Mouse (Mus musculus) stomach, embryonic 14.5 days (tissue): Measurements from ENCODE around the gene Hhatl. TPM values are rescaled to one million over a fixed set of nuclear protein-coding genes. Genes with fewer than 3 reads are reported as not detected.

Experiments used
- ATAC-seq: fragments of 200-750 bp; cut with Nextera tagmentation; 2 replicates; pipeline ENCODE4 v1.8.0; 2017; ENCODE audit warnings: low read depth, moderate TSS enrichment; ENCODE audit not compliant: insufficient number of reproducible peaks, insufficient read depth, low FRiP score
- H3K27ac ChIP-seq: fragments of 300-500 bp; sonication (generic); 2 replicates; pipeline ENCODE4 v1.5.1; 2014; ENCODE audit warnings: mild to moderate bottlenecking, low read length, moderate library complexity, mixed read lengths
- H3K27me3 ChIP-seq: fragments of 300-500 bp; sonication (generic); 2 replicates; pipeline ENCODE4 v1.6.1; 2014; ENCODE audit warnings: low read length, control low read depth, mixed read lengths; ENCODE audit not compliant: control insufficient read depth, insufficient read depth
- H3K36me3 ChIP-seq: fragments of 300-500 bp; sonication (generic); 2 replicates; pipeline ENCODE4 v1.6.1; 2014; ENCODE audit warnings: mild to moderate bottlenecking, control low read depth, low read length, moderate library complexity, mixed read lengths; ENCODE audit not compliant: control insufficient read depth, insufficient read depth
- H3K4me1 ChIP-seq: fragments of 300-500 bp; sonication (generic); 2 replicates; pipeline ENCODE4 v1.6.1; 2014; ENCODE audit warnings: low read length, control low read depth, mixed read lengths; ENCODE audit not compliant: control insufficient read depth, insufficient read depth
- H3K4me2 ChIP-seq: fragments of 300-500 bp; sonication (generic); replicated peaks from 2 replicates; pipeline ENCODE4 v1.6.1; 2014; ENCODE audit warnings: low read depth, low read length, control low read depth
- H3K4me3 ChIP-seq: fragments of 300-500 bp; sonication (generic); 2 replicates; pipeline ENCODE4 v1.5.1; 2014; ENCODE audit warnings: low read depth, low read length, control low read depth
- H3K9ac ChIP-seq: fragments of 300-500 bp; sonication (generic); replicated peaks from 2 replicates; pipeline ENCODE4 v1.6.1; 2014; ENCODE audit warnings: low read depth, mild to moderate bottlenecking, control low read depth, low read length, moderate library complexity, mixed read lengths
- H3K9me3 ChIP-seq: fragments of 300-500 bp; sonication (generic); 2 replicates; pipeline ENCODE4 v1.6.1; 2016; ENCODE audit warnings: low read depth, low read length, control low read depth; ENCODE audit not compliant: control insufficient read depth
- WGBS: fragments of 180-500 bp; shearing (Covaris S2); extraction: QIAGEN DNeasy Blood & Tissue Kit; methylation state at CpG from one replicate; pipeline ENCODE4 v1.1.7; 2014; 5-methylcytosine and 5-hydroxymethylcytosine counted together
- polyA plus RNA-seq: library from polyadenylated mRNA; unstranded; fragments of >200 nt; fragmentation: Nextera tagmentation; extraction: Ambion mirVana; gene quantifications from 2 replicates; pipeline ENCODE4 v1.2.1, GENCODE M21; 2014

The Hhatl gene
- polyA plus RNA-seq, 1 experiment from 2014 or later, result 1.1 TPM

DNA sequence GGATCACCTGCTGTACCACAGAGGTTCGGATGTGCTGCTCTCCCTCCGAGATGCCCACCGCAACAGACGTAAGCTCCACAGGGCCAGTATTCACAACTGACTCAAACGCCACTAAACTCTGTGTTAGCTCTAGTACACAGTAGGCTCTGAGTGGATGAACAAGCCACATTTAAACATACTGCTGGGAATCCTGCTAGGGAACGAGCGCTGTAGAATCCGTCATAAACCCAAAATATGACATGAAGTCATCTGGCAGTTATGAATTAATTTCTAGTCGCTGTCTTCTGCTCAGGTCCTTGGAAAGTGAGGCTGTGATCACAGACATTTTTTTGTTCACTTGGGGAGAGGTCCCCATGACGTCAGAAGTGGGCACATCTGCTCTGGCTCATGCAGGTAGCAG, 16.4 kb downstream of the Hhatl start:
- H3K4me3 ChIP-seq, result no peak overlapping the region

DNA sequence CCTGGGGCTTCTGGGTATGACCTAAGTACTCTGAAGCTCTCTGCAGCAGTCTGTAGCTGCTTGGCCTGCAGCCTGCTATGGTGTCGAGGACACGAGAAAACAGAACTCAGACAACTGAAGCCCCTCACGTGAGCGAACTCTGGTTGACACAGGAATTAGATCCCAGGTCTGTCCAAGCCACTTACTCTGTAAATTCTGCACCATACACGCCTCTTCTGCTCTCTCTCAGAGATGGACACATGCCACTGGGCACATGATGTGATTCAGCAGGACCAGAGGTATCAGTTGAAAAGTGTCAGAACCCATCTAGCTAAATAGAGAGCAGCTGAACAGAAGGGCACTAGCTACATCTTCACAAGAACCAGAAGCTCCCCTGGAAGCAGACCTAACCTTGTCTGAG, 19.9 kb downstream of the Hhatl start:
- H3K36me3 ChIP-seq, result peaks cover 14% of the 10 kb centered on the region
- H3K27ac ChIP-seq, result no peak overlapping the region
- no peaks in the 10 kb centered on the region for H3K9me3 ChIP-seq
- H3K4me2 ChIP-seq, result no peak overlapping the region
- 53% methylated on average over 5 of the region's 5 CpGs for WGBS
- no peak overlapping the region for H3K4me3 ChIP-seq
- H3K27me3 ChIP-seq, result peaks cover 6% of the 10 kb centered on the region; the same call in 1 of the 2 replicates
- no peak overlapping the region for H3K9ac ChIP-seq
- peaks cover under 1% of the 10 kb centered on the region; the same call in 1 of the 2 replicates for H3K4me1 ChIP-seq
- ATAC-seq, result no peak

More for the DNA sequence above, 16.4 kb downstream of the Hhatl start:
- Histone ChIP-seq H3K4me1 (peaks cover 6% of the 10 kb centered on the region; the same call in 1 of the 2 replicates), H3K9ac (no peak overlapping the region), H3K36me3 (no peaks in the 10 kb centered on the region), H3K27ac (no peak overlapping the region), H3K27me3 (peaks cover 21% of the 10 kb centered on the region), H3K4me2 (no peak overlapping the region), H3K9me3 (no peaks in the 10 kb centered on the region)
- WGBS, result 81% methylated on average over 10 of the region's 10 CpGs
- ATAC-seq, result no peak

DNA sequence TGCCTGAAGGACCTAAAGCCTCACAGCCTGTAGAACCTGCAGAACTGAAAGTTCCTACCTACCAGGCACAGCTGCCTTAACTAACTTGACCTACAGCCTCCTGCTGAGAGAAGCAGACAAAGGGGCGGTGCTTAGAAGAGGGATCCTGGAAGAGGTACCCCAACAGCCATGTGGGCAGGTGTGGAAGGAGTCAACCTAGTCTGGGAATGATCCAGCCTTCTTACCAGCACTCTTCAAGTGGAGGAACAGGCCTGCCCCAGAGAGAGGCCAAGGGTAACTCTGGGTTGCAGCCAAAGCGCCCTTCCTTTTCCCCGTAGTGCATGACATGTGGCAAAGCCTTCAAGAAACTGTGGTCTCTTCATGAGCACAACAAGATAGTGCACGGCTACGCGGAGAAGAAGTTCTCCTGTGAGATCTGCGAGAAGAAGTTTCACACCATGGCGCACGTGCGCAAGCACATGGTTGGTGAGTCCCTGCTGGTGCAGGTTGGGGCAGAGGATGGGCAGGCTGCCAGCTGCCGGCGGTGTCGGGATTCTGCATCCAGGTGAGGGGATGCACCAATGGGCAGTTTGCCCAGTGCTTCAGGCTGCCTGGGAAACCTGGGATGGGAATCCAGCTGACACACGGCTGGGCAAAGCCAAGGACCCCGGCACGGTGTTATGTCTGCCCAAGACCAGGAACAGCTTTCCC, 27.0 kb downstream of the Hhatl start:
- H3K9ac ChIP-seq, result no peak overlapping the region
- H3K4me3 ChIP-seq, result no peak overlapping the region
- no peak overlapping the region for H3K4me2 ChIP-seq
- no peaks in the 10 kb centered on the region for H3K9me3 ChIP-seq
- peaks cover 16% of the 10 kb centered on the region for H3K4me1 ChIP-seq
- 83% methylated on average over 16 of the region's 16 CpGs for WGBS
- H3K27me3 ChIP-seq, result no peaks in the 10 kb centered on the region
- ATAC-seq, result no peak
- H3K36me3 ChIP-seq, result peaks cover 51% of the 10 kb centered on the region
- H3K27ac ChIP-seq, result no peak overlapping the region

DNA sequence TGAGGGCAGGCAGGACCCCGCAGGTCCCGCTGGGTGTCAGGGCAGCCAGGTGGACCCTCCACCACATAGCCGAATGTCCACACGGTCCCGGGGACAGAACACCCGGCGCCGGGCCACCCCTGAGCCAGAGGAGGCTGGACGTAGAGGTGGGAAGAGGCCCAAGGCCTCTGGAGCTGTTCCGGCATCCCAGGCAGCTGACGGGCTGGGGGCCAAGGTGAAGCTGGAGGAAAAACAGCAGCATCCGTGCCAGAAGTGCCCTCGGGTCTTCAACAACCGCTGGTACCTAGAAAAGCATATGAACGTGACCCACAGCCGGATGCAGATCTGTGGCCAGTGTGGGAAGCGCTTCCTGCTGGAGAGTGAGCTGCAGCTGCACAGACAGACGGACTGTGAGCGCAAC, 28.6 kb downstream of the Hhatl start:
- H3K9me3 ChIP-seq, result no peaks in the 10 kb centered on the region
- H3K4me3 ChIP-seq, result no peak overlapping the region
- peaks cover 50% of the 10 kb centered on the region for H3K36me3 ChIP-seq
- H3K4me1 ChIP-seq, result peaks cover 20% of the 10 kb centered on the region
- H3K27me3 ChIP-seq, result no peaks in the 10 kb centered on the region
- H3K27ac ChIP-seq, result no peak overlapping the region
- no peak for ATAC-seq
- H3K4me2 ChIP-seq, result no peak overlapping the region
- 87% methylated on average over 19 of the region's 19 CpGs for WGBS
- H3K9ac ChIP-seq, result no peak overlapping the region

DNA sequence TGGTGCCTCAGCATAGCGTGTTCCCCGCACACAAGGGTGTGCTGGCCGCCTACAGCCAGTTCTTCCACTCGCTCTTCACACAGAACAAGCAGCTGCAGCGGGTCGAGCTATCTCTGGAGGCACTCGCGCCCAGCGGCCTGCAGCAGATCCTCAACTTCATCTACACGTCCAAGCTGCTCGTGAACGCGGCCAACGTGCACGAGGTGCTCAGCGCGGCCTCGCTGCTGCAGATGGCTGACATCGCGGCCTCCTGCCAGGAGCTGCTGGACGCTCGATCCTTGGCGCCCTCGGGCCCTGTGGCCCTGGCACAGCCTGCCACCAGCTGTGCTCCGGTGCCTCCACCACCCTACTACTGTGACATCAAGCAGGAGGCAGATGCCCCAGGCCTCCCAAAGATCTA, 29.5 kb downstream of the Hhatl start:
- 91% methylated on average over 25 of the region's 25 CpGs for WGBS
- ATAC-seq, result no peak
- Histone ChIP-seq H3K4me1 (peaks cover 29% of the 10 kb centered on the region), H3K36me3 (peaks cover 40% of the 10 kb centered on the region), H3K9ac (no peak overlapping the region), H3K9me3 (no peaks in the 10 kb centered on the region), H3K4me2 (no peak overlapping the region), H3K27ac (no peak overlapping the region), H3K27me3 (no peaks in the 10 kb centered on the region), H3K4me3 (no peak overlapping the region)

DNA sequence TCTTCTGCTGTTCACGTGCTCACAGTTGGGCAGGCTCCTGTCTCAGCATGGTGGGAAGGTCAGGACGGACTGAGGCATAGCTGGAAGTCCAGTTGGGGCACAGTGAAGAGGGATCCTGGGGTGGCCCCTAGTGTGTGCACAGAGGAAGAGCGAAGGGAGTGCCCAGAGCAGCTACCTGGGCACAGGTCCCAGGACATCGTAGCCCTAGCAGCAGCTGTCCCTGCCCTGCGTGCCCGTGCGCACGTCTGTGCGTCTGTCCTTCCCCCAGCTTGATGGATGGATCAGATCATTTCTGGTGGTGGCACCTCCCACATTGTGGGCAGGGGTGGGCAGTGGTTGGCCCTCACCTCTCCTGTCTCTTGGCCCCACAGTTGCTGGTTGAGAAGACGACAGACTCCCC, 30.1 kb downstream of the Hhatl start:
- Histone ChIP-seq H3K4me2 (no peak overlapping the region), H3K4me1 (peaks cover 31% of the 10 kb centered on the region)

DNA sequence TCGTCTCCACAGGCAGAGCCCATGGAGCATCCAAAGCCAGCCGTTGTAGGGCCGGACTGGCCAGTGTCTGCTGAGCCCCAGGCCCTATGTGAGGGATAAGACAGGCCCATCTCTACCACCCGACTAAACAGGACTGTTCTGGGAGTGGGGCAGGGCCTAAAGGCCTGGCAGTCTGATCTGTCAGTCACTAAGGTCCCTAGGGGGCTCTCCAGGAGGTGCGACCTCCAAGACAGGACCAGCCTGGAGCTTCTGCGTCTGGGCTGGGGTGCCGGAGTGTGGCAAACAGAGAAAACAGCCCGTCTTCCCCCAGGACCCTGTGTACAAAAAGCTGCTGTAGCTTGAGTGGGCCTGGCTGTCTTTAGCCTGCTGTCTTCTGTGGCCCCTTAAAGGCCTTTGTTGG, 30.5 kb downstream of the Hhatl start:
- H3K4me3 ChIP-seq, result no peak overlapping the region
- H3K9ac ChIP-seq, result no peak overlapping the region
- H3K9me3 ChIP-seq, result no peaks in the 10 kb centered on the region
- peaks cover 31% of the 10 kb centered on the region for H3K36me3 ChIP-seq
- 65% methylated on average over 8 of the region's 8 CpGs for WGBS
- H3K4me2 ChIP-seq, result no peak overlapping the region
- ATAC-seq, result no peak
- peaks cover 31% of the 10 kb centered on the region for H3K4me1 ChIP-seq
- H3K27ac ChIP-seq, result no peak overlapping the region
- H3K27me3 ChIP-seq, result no peaks in the 10 kb centered on the region

More for the DNA sequence above, 30.1 kb downstream of the Hhatl start:
- no peaks in the 10 kb centered on the region for H3K27me3 ChIP-seq
- no peak overlapping the region for H3K4me3 ChIP-seq
- H3K36me3 ChIP-seq, result peaks cover 35% of the 10 kb centered on the region
- H3K9me3 ChIP-seq, result no peaks in the 10 kb centered on the region
- WGBS, result 81% methylated on average over 10 of the region's 10 CpGs
- no peak overlapping the region for H3K27ac ChIP-seq
- ATAC-seq, result no peak
- no peak overlapping the region for H3K9ac ChIP-seq

DNA sequence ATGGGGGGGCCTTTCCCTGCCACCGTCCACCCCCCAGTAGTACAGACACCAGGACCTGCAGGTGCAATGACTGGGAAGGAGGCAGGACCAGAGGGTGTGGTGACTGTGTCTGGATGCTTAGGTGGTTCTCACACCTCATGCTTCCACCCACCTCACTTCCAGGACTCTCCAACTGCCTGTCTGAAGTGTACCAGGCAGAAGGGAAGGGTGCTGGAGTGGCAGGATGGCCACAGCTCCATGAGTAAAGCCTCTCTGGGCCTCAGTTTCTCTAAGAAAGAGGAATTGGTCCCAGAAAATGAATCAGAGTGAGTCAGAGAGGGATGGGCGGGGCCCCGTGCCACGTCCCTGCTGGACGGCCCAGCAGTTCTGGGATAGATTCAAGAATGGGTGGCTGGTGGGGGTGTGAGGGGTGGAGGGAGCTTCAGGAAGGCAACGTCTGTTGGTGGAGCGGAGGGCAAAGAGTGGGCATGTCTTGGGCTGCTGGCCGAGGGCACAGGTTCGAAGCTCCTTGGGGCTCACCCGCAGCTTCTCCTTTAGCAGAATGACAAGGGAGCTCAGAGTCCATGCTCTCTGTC, 31.1 kb downstream of the Hhatl start:
- Histone ChIP-seq H3K4me3 (peak overlapping the region; percentile 87), H3K9me3 (no peaks in the 10 kb centered on the region), H3K9ac (peak overlapping the region; percentile 87), H3K36me3 (peaks cover 33% of the 10 kb centered on the region), H3K4me2 (peak overlapping the region; percentile 91), H3K27ac (no peak overlapping the region; the same call in 1 of the 2 replicates), H3K4me1 (peaks cover 31% of the 10 kb centered on the region), H3K27me3 (no peaks in the 10 kb centered on the region)
- no peak for ATAC-seq
- 60% methylated on average over 10 of the region's 10 CpGs for WGBS
